Mouse (Mus musculus): ENCODE data around the gene Cd248. TPM values are rescaled to one million over a fixed set of nuclear protein-coding genes. Genes with fewer than 3 reads are reported as not detected.

Cd248 gene
- total and polyA plus RNA-seq, 2 experiments from 2014 or later = 7.8 to 24.4 TPM

- Histone ChIP-seq H3K9ac (replicated peaks; ENCODE audit: low read depth, low read length) (peak overlapping the region; percentile 17; the same call in 1 of the 2 replicates), H3K9me3 (replicated peaks; ENCODE audit: control insufficient read depth, low read length) (no peaks in the 10 kb centered on the region), H3K4me1 (ENCODE audit: control insufficient read depth, insufficient read depth) (peaks cover 13% of the 10 kb centered on the region), H3K27me3 (ENCODE audit: control insufficient read depth, insufficient read depth, low read length) (peaks cover 33% of the 10 kb centered on the region), H3K4me2 (ENCODE audit: low read depth, low read length) (peak overlapping the region; percentile 78), H3K27ac (ENCODE audit: low read depth) (peak overlapping the region; percentile 41; the same call in 1 of the 2 replicates), H3K36me3 (replicated peaks; ENCODE audit: control insufficient read depth, insufficient read depth, low read length) (no peaks in the 10 kb centered on the region), H3K4me3 (ENCODE audit: low read depth, low read length) (peak overlapping the region; percentile 50)
- no peak for DNase-seq (ENCODE audit: low spot score)
- WGBS = 5% methylated on average over 20 of the region's 20 CpGs
- ATAC-seq (ENCODE audit: insufficient read depth, low read depth) = 0 out of 2 replicates have a peak, but pooled peaks have one; percentile 12
- TF ChIP-seq EP300 (IDR thresholded peaks at IDR 0.05; ENCODE audit: low read depth) = no peak
- TF ChIP-seq CTCF (IDR thresholded peaks at IDR 0.05; ENCODE audit: low read depth) = no peak
These were observed 4.6 kb downstream of the Cd248 start for GRCm38 (mm10) chr19:5072389-5073019.

GRCm38 (mm10) chr19:5073028-5073427 is 5.2 kb downstream of the Cd248 start:
- Histone ChIP-seq H3K27me3 (ENCODE audit: control insufficient read depth, insufficient read depth, low read length) (peaks cover 31% of the 10 kb centered on the region), H3K9ac (replicated peaks; ENCODE audit: low read depth, low read length) (no peak overlapping the region), H3K36me3 (replicated peaks; ENCODE audit: control insufficient read depth, insufficient read depth, low read length) (no peaks in the 10 kb centered on the region), H3K4me3 (ENCODE audit: low read depth, low read length) (peak overlapping the region; percentile 50), H3K4me1 (ENCODE audit: control insufficient read depth, insufficient read depth) (peaks cover 7% of the 10 kb centered on the region; the same call in 1 of the 2 replicates), H3K9me3 (replicated peaks; ENCODE audit: control insufficient read depth, low read length) (no peaks in the 10 kb centered on the region), H3K27ac (ENCODE audit: low read depth) (no peak overlapping the region), H3K4me2 (ENCODE audit: low read depth, low read length) (peak overlapping the region; percentile 78)
- ATAC-seq (ENCODE audit: insufficient read depth, low read depth) (no peak), DNase-seq (ENCODE audit: low spot score) (no peak)
- TF ChIP-seq CTCF (IDR thresholded peaks at IDR 0.05; ENCODE audit: low read depth) (peak; percentile 58), EP300 (IDR thresholded peaks at IDR 0.05; ENCODE audit: low read depth) (no peak)
- 1% methylated on average over 15 of the region's 15 CpGs for WGBS

DNA sequence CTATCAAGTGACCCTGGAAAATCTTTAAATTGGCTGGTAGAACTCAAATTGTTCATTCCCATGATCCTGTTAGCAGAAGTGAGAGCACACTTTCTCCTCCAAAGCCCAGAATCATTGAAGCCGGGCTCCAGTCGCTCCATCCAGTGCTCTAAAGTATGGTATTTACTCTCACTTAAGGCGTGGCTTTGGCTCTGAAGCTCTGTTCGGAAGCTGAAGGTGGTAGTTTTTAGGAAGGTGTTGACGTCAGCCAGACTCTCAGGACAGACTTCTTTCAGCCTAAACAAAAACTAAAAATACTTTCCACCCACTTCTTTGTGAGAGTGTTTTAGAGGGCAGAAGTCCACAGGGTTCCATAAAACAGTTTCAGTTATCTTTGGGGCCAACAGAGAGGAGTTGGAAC is 5.6 kb downstream of the Cd248 start:
- Histone ChIP-seq H3K9ac (replicated peaks; ENCODE audit: low read depth, low read length) (no peak overlapping the region), H3K36me3 (replicated peaks; ENCODE audit: control insufficient read depth, insufficient read depth, low read length) (no peaks in the 10 kb centered on the region), H3K4me2 (ENCODE audit: low read depth, low read length) (no peak overlapping the region), H3K4me1 (ENCODE audit: control insufficient read depth, insufficient read depth) (peaks cover 4% of the 10 kb centered on the region; the same call in 1 of the 2 replicates), H3K27me3 (ENCODE audit: control insufficient read depth, insufficient read depth, low read length) (peaks cover 26% of the 10 kb centered on the region), H3K27ac (ENCODE audit: low read depth) (no peak overlapping the region), H3K9me3 (replicated peaks; ENCODE audit: control insufficient read depth, low read length) (no peaks in the 10 kb centered on the region), H3K4me3 (ENCODE audit: low read depth, low read length) (no peak overlapping the region)
- TF ChIP-seq EP300 (IDR thresholded peaks at IDR 0.05; ENCODE audit: low read depth) = no peak
- TF ChIP-seq CTCF (IDR thresholded peaks at IDR 0.05; ENCODE audit: low read depth) = no peak
- 27% methylated on average over 5 of the region's 5 CpGs for WGBS
- no peak for DNase-seq (ENCODE audit: low spot score)
- no peak for ATAC-seq (ENCODE audit: insufficient read depth, low read depth)

GRCm38 (mm10) chr19:5079279-5079678 is 11.4 kb downstream of the Cd248 start:
- 71% methylated on average over 1 of the region's 1 CpGs for WGBS

DNA sequence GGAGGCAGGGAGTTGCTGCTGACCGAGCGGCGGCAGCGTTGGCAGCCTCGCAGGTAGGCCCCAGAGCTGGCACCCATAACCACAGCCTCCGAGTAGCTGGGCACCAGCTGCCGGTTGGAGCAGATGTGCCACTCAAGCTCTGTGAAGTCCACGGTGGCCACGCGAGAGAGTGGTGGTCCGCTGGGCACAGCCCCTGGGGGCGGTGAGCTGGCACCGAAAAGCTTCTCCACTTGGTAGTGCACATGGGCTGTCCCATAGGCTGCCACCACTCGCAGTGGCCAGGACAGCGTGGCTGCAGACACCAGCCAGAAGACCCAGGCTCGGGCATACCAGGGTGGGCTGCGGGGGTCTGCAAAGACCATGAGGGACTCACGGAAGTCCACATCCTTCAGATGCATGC is 14.1 kb downstream of the Cd248 start:
- no peak for TF ChIP-seq EP300 (IDR thresholded peaks at IDR 0.05; ENCODE audit: low read depth)
- no peak for TF ChIP-seq CTCF (IDR thresholded peaks at IDR 0.05; ENCODE audit: low read depth)
- 65% methylated on average over 18 of the region's 18 CpGs for WGBS
- no peak for ATAC-seq (ENCODE audit: insufficient read depth, low read depth)
- Histone ChIP-seq H3K9ac (replicated peaks; ENCODE audit: low read depth, low read length) (no peak overlapping the region), H3K36me3 (replicated peaks; ENCODE audit: control insufficient read depth, insufficient read depth, low read length) (no peaks in the 10 kb centered on the region), H3K4me1 (ENCODE audit: control insufficient read depth, insufficient read depth) (no peaks in the 10 kb centered on the region), H3K4me3 (ENCODE audit: low read depth, low read length) (no peak overlapping the region), H3K27me3 (ENCODE audit: control insufficient read depth, insufficient read depth, low read length) (peaks cover 65% of the 10 kb centered on the region), H3K4me2 (ENCODE audit: low read depth, low read length) (no peak overlapping the region), H3K9me3 (replicated peaks; ENCODE audit: control insufficient read depth, low read length) (no peaks in the 10 kb centered on the region), H3K27ac (ENCODE audit: low read depth) (no peak overlapping the region)
- DNase-seq (ENCODE audit: low spot score) = no peak

More at GRCm38 (mm10) chr19:5079279-5079678, 11.4 kb downstream of the Cd248 start:
- Histone ChIP-seq H3K9ac (replicated peaks; ENCODE audit: low read depth, low read length) (no peak overlapping the region), H3K27me3 (ENCODE audit: control insufficient read depth, insufficient read depth, low read length) (peaks cover 43% of the 10 kb centered on the region), H3K9me3 (replicated peaks; ENCODE audit: control insufficient read depth, low read length) (no peaks in the 10 kb centered on the region), H3K4me2 (ENCODE audit: low read depth, low read length) (no peak overlapping the region), H3K4me3 (ENCODE audit: low read depth, low read length) (no peak overlapping the region), H3K36me3 (replicated peaks; ENCODE audit: control insufficient read depth, insufficient read depth, low read length) (no peaks in the 10 kb centered on the region), H3K27ac (ENCODE audit: low read depth) (no peak overlapping the region), H3K4me1 (ENCODE audit: control insufficient read depth, insufficient read depth) (no peaks in the 10 kb centered on the region)
- DNase-seq (ENCODE audit: low spot score) (no peak), ATAC-seq (ENCODE audit: insufficient read depth, low read depth) (no peak)
- no peak for TF ChIP-seq CTCF (IDR thresholded peaks at IDR 0.05; ENCODE audit: low read depth)
- TF ChIP-seq EP300 (IDR thresholded peaks at IDR 0.05; ENCODE audit: low read depth) = no peak

DNA sequence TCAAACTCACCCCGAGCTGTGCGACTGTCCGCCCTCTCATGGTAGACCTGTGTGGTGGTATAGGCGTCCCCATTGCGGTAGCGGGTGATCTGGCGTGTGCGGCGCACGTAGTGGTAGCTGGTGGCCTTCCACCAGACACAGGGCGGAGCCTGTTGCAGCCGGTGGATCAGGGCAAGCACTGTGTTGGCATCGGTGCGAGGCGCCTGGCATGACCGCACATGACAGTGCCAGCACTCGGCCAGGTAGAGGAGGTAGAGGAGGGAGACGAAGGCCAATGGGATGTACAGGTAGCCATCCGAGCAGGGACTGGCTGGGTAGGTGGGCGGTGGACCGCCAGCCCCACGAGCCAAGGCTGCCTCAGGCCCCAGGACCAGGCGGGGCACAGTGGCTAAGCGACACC is 14.7 kb downstream of the Cd248 start:
- no peak for TF ChIP-seq CTCF (IDR thresholded peaks at IDR 0.05; ENCODE audit: low read depth)
- TF ChIP-seq EP300 (IDR thresholded peaks at IDR 0.05; ENCODE audit: low read depth) = no peak
- H3K27me3 ChIP-seq (ENCODE audit: control insufficient read depth, insufficient read depth, low read length) = peaks cover 65% of the 10 kb centered on the region
- H3K9ac ChIP-seq (replicated peaks; ENCODE audit: low read depth, low read length) = no peak overlapping the region
- H3K36me3 ChIP-seq (replicated peaks; ENCODE audit: control insufficient read depth, insufficient read depth, low read length) = no peaks in the 10 kb centered on the region
- H3K9me3 ChIP-seq (replicated peaks; ENCODE audit: control insufficient read depth, low read length) = no peaks in the 10 kb centered on the region
- H3K4me3 ChIP-seq (ENCODE audit: low read depth, low read length) = no peak overlapping the region
- no peak for DNase-seq (ENCODE audit: low spot score)
- peaks cover 6% of the 10 kb centered on the region; the same call in 1 of the 2 replicates for H3K4me1 ChIP-seq (ENCODE audit: control insufficient read depth, insufficient read depth)
- ATAC-seq (ENCODE audit: insufficient read depth, low read depth) = no peak
- H3K27ac ChIP-seq (ENCODE audit: low read depth) = no peak overlapping the region
- WGBS = 68% methylated on average over 24 of the region's 24 CpGs
- H3K4me2 ChIP-seq (ENCODE audit: low read depth, low read length) = no peak overlapping the region
